Mouse (Mus musculus): Measurements from ENCODE around the gene Magi1. TPM values are rescaled to one million over a fixed set of nuclear protein-coding genes. Genes with fewer than 3 reads are reported as not detected.

Gene Magi1
- polyA plus RNA-seq, 1 experiment = 2.1 TPM

DNA sequence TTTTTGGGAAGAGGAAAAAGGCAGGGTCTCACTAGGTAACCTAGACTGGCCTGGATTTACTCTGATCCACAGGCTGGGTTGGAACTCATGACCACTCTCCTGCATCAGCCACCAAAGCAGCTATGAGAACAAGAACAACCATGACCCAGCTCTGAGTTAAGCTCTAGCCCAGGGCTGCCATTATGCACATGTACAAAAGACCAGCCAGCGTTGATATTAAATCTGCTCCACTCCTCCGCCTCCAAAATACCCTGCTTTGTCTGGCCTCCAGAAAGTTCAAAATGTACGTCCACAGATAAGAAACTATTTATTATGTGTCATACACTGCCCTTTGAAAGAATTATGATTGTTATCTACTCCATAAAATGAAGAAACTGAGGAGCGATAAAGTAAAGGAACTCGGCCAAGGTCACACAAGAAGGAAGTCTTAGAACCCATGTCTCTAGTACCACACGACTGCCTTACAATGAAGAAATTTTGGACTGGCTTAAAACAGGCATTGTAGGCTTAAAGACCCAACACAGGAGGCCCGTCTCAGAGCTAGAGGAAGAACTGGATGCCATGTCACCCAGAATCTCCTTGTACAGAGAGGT, 223.0 kb downstream of the Magi1 start:
- Histone ChIP-seq H3K27me3 (ENCODE audit: control insufficient read depth, insufficient read depth, low read length) (no peaks in the 10 kb centered on the region), H3K27ac (ENCODE audit: control insufficient read depth, insufficient read depth, low read length) (no peak overlapping the region), H3K4me1 (replicated peaks; ENCODE audit: control insufficient read depth, insufficient read depth, low read length) (no peaks in the 10 kb centered on the region), H3K36me3 (ENCODE audit: control insufficient read depth, insufficient read depth, low read length) (no peaks in the 10 kb centered on the region), H3K4me3 (ENCODE audit: control insufficient read depth, insufficient read depth, low read length) (no peak overlapping the region)
- 92% methylated on average over 7 of the region's 7 CpGs for WGBS
- DNase-seq = no peak
- no peak for TF ChIP-seq POLR2A (IDR thresholded peaks at IDR 0.05; ENCODE audit: control insufficient read depth, extremely low read depth, insufficient read depth, low read length, poor library complexity)
- TF ChIP-seq CTCF (IDR thresholded peaks at IDR 0.05; ENCODE audit: borderline replicate concordance, control insufficient read depth, extremely low read depth, insufficient read depth, low read length, poor library complexity) = no peak

DNA sequence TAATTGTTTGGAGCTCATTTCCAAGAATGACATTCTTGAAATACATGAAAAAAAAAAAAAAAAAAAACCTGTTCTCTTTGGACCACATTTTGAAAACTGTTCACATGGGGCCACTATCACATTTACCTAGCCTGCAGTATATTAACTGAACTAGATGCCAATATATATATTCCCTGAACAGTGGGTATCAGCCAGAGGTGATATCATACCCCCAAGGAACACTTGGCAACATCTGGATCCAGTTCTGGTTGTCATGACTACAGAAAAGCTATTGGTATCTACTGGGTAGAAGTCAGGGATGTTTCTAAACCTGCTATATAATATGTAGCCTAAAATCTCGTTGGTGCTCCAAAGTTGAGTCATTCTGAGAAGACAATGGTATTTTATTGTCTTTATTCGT, 224.6 kb downstream of the Magi1 start:
- Histone ChIP-seq H3K4me1 (replicated peaks; ENCODE audit: control insufficient read depth, insufficient read depth, low read length) (no peaks in the 10 kb centered on the region), H3K36me3 (ENCODE audit: control insufficient read depth, insufficient read depth, low read length) (no peaks in the 10 kb centered on the region), H3K27ac (ENCODE audit: control insufficient read depth, insufficient read depth, low read length) (no peak overlapping the region), H3K27me3 (ENCODE audit: control insufficient read depth, insufficient read depth, low read length) (no peaks in the 10 kb centered on the region), H3K4me3 (ENCODE audit: control insufficient read depth, insufficient read depth, low read length) (no peak overlapping the region)
- 81% methylated on average over 2 of the region's 2 CpGs for WGBS
- DNase-seq = no peak
- TF ChIP-seq CTCF (IDR thresholded peaks at IDR 0.05; ENCODE audit: borderline replicate concordance, control insufficient read depth, extremely low read depth, insufficient read depth, low read length, poor library complexity) (no peak), POLR2A (IDR thresholded peaks at IDR 0.05; ENCODE audit: control insufficient read depth, extremely low read depth, insufficient read depth, low read length, poor library complexity) (no peak)

GRCm38 (mm10) chr6:94053920-94054319, 229.8 kb downstream of the Magi1 start:
- TF ChIP-seq CTCF (IDR thresholded peaks at IDR 0.05; ENCODE audit: borderline replicate concordance, control insufficient read depth, extremely low read depth, insufficient read depth, low read length, poor library complexity) (no peak), POLR2A (IDR thresholded peaks at IDR 0.05; ENCODE audit: control insufficient read depth, extremely low read depth, insufficient read depth, low read length, poor library complexity) (no peak)
- no peaks in the 10 kb centered on the region for H3K36me3 ChIP-seq (ENCODE audit: control insufficient read depth, insufficient read depth, low read length)
- WGBS = 11% methylated on average over 1 of the region's 1 CpGs
- H3K4me1 ChIP-seq (replicated peaks; ENCODE audit: control insufficient read depth, insufficient read depth, low read length) = no peaks in the 10 kb centered on the region
- DNase-seq = no peak
- no peak overlapping the region for H3K4me3 ChIP-seq (ENCODE audit: control insufficient read depth, insufficient read depth, low read length)
- H3K27ac ChIP-seq (ENCODE audit: control insufficient read depth, insufficient read depth, low read length) = no peak overlapping the region
- H3K27me3 ChIP-seq (ENCODE audit: control insufficient read depth, insufficient read depth, low read length) = no peaks in the 10 kb centered on the region

- no peak overlapping the region for H3K4me3 ChIP-seq (ENCODE audit: control insufficient read depth, insufficient read depth, low read length)
- 15% methylated on average over 4 of the region's 4 CpGs for WGBS
- no peak overlapping the region for H3K27ac ChIP-seq (ENCODE audit: control insufficient read depth, insufficient read depth, low read length)
- H3K36me3 ChIP-seq (ENCODE audit: control insufficient read depth, insufficient read depth, low read length) = no peaks in the 10 kb centered on the region
- H3K4me1 ChIP-seq (replicated peaks; ENCODE audit: control insufficient read depth, insufficient read depth, low read length) = no peaks in the 10 kb centered on the region
- no peak for TF ChIP-seq CTCF (IDR thresholded peaks at IDR 0.05; ENCODE audit: borderline replicate concordance, control insufficient read depth, extremely low read depth, insufficient read depth, low read length, poor library complexity)
- no peak for TF ChIP-seq POLR2A (IDR thresholded peaks at IDR 0.05; ENCODE audit: control insufficient read depth, extremely low read depth, insufficient read depth, low read length, poor library complexity)
- no peaks in the 10 kb centered on the region for H3K27me3 ChIP-seq (ENCODE audit: control insufficient read depth, insufficient read depth, low read length)
- DNase-seq = no peak
These were observed 238.5 kb downstream of the Magi1 start for GRCm38 (mm10) chr6:94045180-94045579.

DNA sequence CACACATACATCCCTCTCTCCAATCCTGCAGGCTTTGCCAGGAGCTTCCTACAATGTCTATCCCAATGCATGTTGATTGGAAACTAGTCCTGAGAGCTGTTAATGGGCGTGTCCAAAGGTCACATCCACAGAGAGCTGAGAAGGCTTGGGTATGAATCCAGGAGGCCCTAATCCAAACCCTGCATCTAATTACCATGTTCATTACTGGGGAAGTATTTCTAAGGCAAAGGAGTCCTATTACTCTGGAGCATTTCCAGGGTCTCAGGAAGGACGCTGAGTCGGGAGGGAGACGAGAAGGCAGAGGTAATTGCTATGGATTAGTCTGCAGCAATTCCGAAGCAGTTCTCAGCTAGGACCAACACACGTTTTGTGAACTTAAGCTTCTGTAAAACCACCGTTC, 240.3 kb downstream of the Magi1 start:
- H3K4me3 ChIP-seq (ENCODE audit: control insufficient read depth, insufficient read depth, low read length) = no peak overlapping the region
- 63% methylated on average over 7 of the region's 7 CpGs for WGBS
- TF ChIP-seq POLR2A (IDR thresholded peaks at IDR 0.05; ENCODE audit: control insufficient read depth, extremely low read depth, insufficient read depth, low read length, poor library complexity) (no peak), CTCF (IDR thresholded peaks at IDR 0.05; ENCODE audit: borderline replicate concordance, control insufficient read depth, extremely low read depth, insufficient read depth, low read length, poor library complexity) (no peak)
- H3K27ac ChIP-seq (ENCODE audit: control insufficient read depth, insufficient read depth, low read length) = no peak overlapping the region
- DNase-seq = no peak
- no peaks in the 10 kb centered on the region for H3K4me1 ChIP-seq (replicated peaks; ENCODE audit: control insufficient read depth, insufficient read depth, low read length)
- no peaks in the 10 kb centered on the region for H3K36me3 ChIP-seq (ENCODE audit: control insufficient read depth, insufficient read depth, low read length)
- H3K27me3 ChIP-seq (ENCODE audit: control insufficient read depth, insufficient read depth, low read length) = no peaks in the 10 kb centered on the region

DNA sequence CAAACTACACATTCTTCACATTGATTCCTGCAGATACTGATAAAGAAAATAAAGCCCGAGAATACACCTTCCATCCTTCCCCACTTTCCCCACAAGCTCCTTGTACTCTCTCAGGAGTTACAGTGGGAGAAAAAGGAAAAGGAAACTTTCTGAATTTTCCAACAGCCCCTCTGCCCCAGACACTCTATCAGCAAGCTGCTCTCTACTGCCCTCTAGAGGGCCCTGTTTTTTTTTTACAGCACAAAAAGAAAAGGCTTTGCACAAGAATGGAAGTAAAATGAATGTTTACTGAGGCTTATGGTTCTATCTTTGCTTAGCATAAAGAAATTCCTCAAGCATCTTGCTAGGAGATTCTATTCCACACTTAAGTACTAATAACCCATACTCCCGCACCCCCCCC, 243.6 kb downstream of the Magi1 start:
- Histone ChIP-seq H3K4me1 (replicated peaks; ENCODE audit: control insufficient read depth, insufficient read depth, low read length) (no peaks in the 10 kb centered on the region), H3K27me3 (ENCODE audit: control insufficient read depth, insufficient read depth, low read length) (no peaks in the 10 kb centered on the region), H3K4me3 (ENCODE audit: control insufficient read depth, insufficient read depth, low read length) (no peak overlapping the region), H3K27ac (ENCODE audit: control insufficient read depth, insufficient read depth, low read length) (no peak overlapping the region), H3K36me3 (ENCODE audit: control insufficient read depth, insufficient read depth, low read length) (no peaks in the 10 kb centered on the region)
- 67% methylated on average over 2 of the region's 2 CpGs for WGBS
- TF ChIP-seq CTCF (IDR thresholded peaks at IDR 0.05; ENCODE audit: borderline replicate concordance, control insufficient read depth, extremely low read depth, insufficient read depth, low read length, poor library complexity) (no peak), POLR2A (IDR thresholded peaks at IDR 0.05; ENCODE audit: control insufficient read depth, extremely low read depth, insufficient read depth, low read length, poor library complexity) (no peak)
- no peak for DNase-seq

- Histone ChIP-seq H3K4me1 (replicated peaks; ENCODE audit: control insufficient read depth, insufficient read depth, low read length) (no peaks in the 10 kb centered on the region), H3K27ac (ENCODE audit: control insufficient read depth, insufficient read depth, low read length) (no peak overlapping the region), H3K27me3 (ENCODE audit: control insufficient read depth, insufficient read depth, low read length) (no peaks in the 10 kb centered on the region), H3K36me3 (ENCODE audit: control insufficient read depth, insufficient read depth, low read length) (no peaks in the 10 kb centered on the region), H3K4me3 (ENCODE audit: control insufficient read depth, insufficient read depth, low read length) (no peak overlapping the region)
- 94% methylated on average over 3 of the region's 3 CpGs for WGBS
- no peak for DNase-seq
- no peak for TF ChIP-seq POLR2A (IDR thresholded peaks at IDR 0.05; ENCODE audit: control insufficient read depth, extremely low read depth, insufficient read depth, low read length, poor library complexity)
- TF ChIP-seq CTCF (IDR thresholded peaks at IDR 0.05; ENCODE audit: borderline replicate concordance, control insufficient read depth, extremely low read depth, insufficient read depth, low read length, poor library complexity) = no peak
These were observed 244.8 kb downstream of the Magi1 start for GRCm38 (mm10) chr6:94038897-94039296.

Measured in thymus, adult 2 months (tissue).